Mouse (Mus musculus): ENCODE measurements around the gene Ugdh.

DNA sequence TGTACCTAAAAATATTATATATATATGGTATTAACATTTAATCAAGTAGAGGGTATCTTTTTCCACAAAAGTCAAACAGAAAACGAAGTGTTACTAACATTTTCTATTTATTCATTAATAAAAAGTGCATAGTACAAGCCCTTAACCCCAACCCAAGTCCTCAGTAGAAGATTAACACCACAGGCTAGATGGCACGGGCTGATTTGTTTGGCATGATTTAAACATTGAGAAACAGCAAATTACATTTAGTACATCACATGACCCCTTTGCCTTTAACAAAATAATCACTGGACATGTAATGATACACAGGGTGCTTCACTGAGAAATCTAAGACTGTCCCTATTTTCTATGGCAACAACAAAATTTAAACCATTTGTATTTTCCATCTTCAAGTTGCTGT is 11.0 kb upstream of the Ugdh start:
- TF ChIP-seq CTCF (IDR thresholded peaks at IDR 0.05; ENCODE audit: control insufficient read depth, insufficient read depth, insufficient read length) = no peak
- TF ChIP-seq FOSL1 (IDR thresholded peaks at IDR 0.05; ENCODE audit: insufficient read depth, low read length, poor library complexity, severe bottlenecking) = no peak
- no peak for TF ChIP-seq USF1 (IDR thresholded peaks at IDR 0.05; ENCODE audit: low read depth)
- TF ChIP-seq MYOG (IDR thresholded peaks at IDR 0.05; ENCODE audit: control insufficient read depth, extremely low read depth, insufficient read length) = no peak
- no peak for TF ChIP-seq CEBPB (IDR thresholded peaks at IDR 0.05; ENCODE audit: low read depth)
